Mouse (Mus musculus) right cerebral cortex, adult 18-20 months (tissue): Measurements from ENCODE around the gene Lrrc49.

Experiments used
- DNase-seq: peaks from one replicate; pipeline ENCODE4 v3.0.0; 2022; ENCODE audit warnings: mixed read lengths

Lrrc49 gene

GRCm38 (mm10) chr9:60687891-60688324, at the start of gene Lrrc49:
Lrrc49 (minus strand) TSS chr9:60688158.
- DNase-seq: peak; percentile 91

GRCm38 (mm10) chr9:60734321-60734720, 46.4 kb upstream of the Lrrc49 start:
- DNase-seq: peak; percentile 60

GRCm38 (mm10) chr9:60724968-60725367, 37.0 kb upstream of the Lrrc49 start:
- DNase-seq: no peak

- peak; percentile 47 for DNase-seq
These were observed 31.7 kb upstream of the Lrrc49 start for GRCm38 (mm10) chr9:60719687-60720086.

- DNase-seq: no peak
These were observed 30.3 kb upstream of the Lrrc49 start for GRCm38 (mm10) chr9:60718284-60718683.

GRCm38 (mm10) chr9:60715828-60716227, 27.9 kb upstream of the Lrrc49 start:
- no peak for DNase-seq

GRCm38 (mm10) chr9:60715271-60715670, 27.3 kb upstream of the Lrrc49 start:
- DNase-seq: peak; percentile 59

GRCm38 (mm10) chr9:60714191-60714590, 26.2 kb upstream of the Lrrc49 start:
- DNase-seq: peak; percentile 34

GRCm38 (mm10) chr9:60713616-60714015, 25.7 kb upstream of the Lrrc49 start:
- peak; percentile 21 for DNase-seq

GRCm38 (mm10) chr9:60712771-60713541, 25.0 kb upstream of the Lrrc49 start, which contains the start of gene Larp6:
Larp6 (plus strand) TSS chr9:60712989.
- peak; percentile 69 for DNase-seq

GRCm38 (mm10) chr9:60712011-60712410, 24.1 kb upstream of the Lrrc49 start:
- DNase-seq: no peak

GRCm38 (mm10) chr9:60709721-60710120, 21.8 kb upstream of the Lrrc49 start:
- DNase-seq: no peak

- DNase-seq: no peak
These were observed 20.6 kb upstream of the Lrrc49 start for GRCm38 (mm10) chr9:60708606-60709005.

- no peak for DNase-seq
These were observed 19.6 kb upstream of the Lrrc49 start for GRCm38 (mm10) chr9:60707594-60707993.

GRCm38 (mm10) chr9:60699581-60700231, 11.7 kb upstream of the Lrrc49 start:
- no peak for DNase-seq

GRCm38 (mm10) chr9:60696271-60696985, 8.5 kb upstream of the Lrrc49 start:
- no peak for DNase-seq

GRCm38 (mm10) chr9:60693986-60694385, 6.0 kb upstream of the Lrrc49 start:
- DNase-seq: no peak

GRCm38 (mm10) chr9:60692624-60693023, 4.7 kb upstream of the Lrrc49 start:
- no peak for DNase-seq

GRCm38 (mm10) chr9:60687415-60687814, 543 bp downstream of the Lrrc49 start:
- DNase-seq: peak; percentile 64

GRCm38 (mm10) chr9:60682753-60683152, 5.2 kb downstream of the Lrrc49 start:
- peak; percentile 39 for DNase-seq

GRCm38 (mm10) chr9:60681005-60681404, 7.0 kb downstream of the Lrrc49 start:
- no peak for DNase-seq

- no peak for DNase-seq
These were observed 9.0 kb downstream of the Lrrc49 start for GRCm38 (mm10) chr9:60678913-60679312.

- peak; percentile 45 for DNase-seq
These were observed 11.5 kb downstream of the Lrrc49 start for GRCm38 (mm10) chr9:60676429-60676828.
